Mouse (Mus musculus): ENCODE measurements around the gene Coro1a. TPM values are rescaled to one million over a fixed set of nuclear protein-coding genes. Genes with fewer than 3 reads are reported as not detected.
A peak's percentile ranks its signal among the peaks of the same experiment; 100 is the strongest.
"Not testable (repeated sequence)": the region's sequence is repeated elsewhere in the genome, so short reads cannot be mapped to it uniquely, and the experiment has no call there.

The Coro1a gene
- polyA plus RNA-seq, 1 experiment from 2014 or later, result 42.7 TPM

GRCm38 (mm10) chr7:126693781-126694180 is 13.8 kb downstream of the Coro1a start:
- Histone ChIP-seq H3K36me3 (peaks cover 47% of the 10 kb centered on the region), H3K9me3 (replicated peaks) (no peaks in the 10 kb centered on the region), H3K27me3 (ENCODE audit: low read depth, poor library complexity, severe bottlenecking) (no peaks in the 10 kb centered on the region), H3K4me1 (peaks cover 32% of the 10 kb centered on the region), H3K4me3 (peak overlapping the region; percentile 20; the same call in 1 of the 2 replicates), H3K27ac (replicated peaks) (no peak overlapping the region)
- no peak for DNase-seq (ENCODE audit: low spot score)
- 94% methylated on average over 7 of the region's 7 CpGs for WGBS

DNA sequence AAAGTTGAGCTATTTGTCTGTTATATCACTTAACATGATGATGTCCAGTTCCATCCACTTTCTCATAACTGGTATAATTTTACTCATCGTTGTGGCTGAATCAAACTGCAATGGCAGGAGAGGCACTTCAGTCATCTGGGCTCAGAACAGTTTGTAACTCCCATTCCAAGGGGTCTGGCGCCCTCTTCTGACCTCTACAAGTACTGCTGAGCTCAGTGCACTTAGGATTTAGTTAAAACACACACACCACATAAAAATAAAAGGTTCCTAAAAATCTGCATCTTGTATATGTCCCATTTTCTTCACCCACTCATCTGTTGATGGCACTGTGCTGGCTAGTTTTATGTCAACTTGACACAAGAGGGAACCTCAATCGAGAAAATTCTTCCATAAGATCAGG is 14.3 kb downstream of the Coro1a start:
- Histone ChIP-seq H3K9me3 (replicated peaks) (no peaks in the 10 kb centered on the region), H3K4me3 (peak overlapping the region; percentile 20; the same call in 1 of the 2 replicates), H3K27ac (replicated peaks) (no peak overlapping the region), H3K4me1 (peaks cover 32% of the 10 kb centered on the region), H3K27me3 (ENCODE audit: low read depth, poor library complexity, severe bottlenecking) (no peaks in the 10 kb centered on the region), H3K36me3 (peaks cover 44% of the 10 kb centered on the region)
- 46% methylated on average over 3 of the region's 3 CpGs for WGBS
- DNase-seq (ENCODE audit: low spot score), result peak; percentile 72

GRCm38 (mm10) chr7:126692426-126692825 is 15.2 kb downstream of the Coro1a start:
- no peaks in the 10 kb centered on the region for H3K9me3 ChIP-seq (replicated peaks)
- H3K4me3 ChIP-seq, result no peak overlapping the region
- no peak overlapping the region for H3K27ac ChIP-seq (replicated peaks)
- peaks cover 29% of the 10 kb centered on the region for H3K4me1 ChIP-seq
- no peaks in the 10 kb centered on the region for H3K27me3 ChIP-seq (ENCODE audit: low read depth, poor library complexity, severe bottlenecking)
- no peak for DNase-seq (ENCODE audit: low spot score)
- WGBS, result 95% methylated on average over 26 of the region's 26 CpGs
- peaks cover 36% of the 10 kb centered on the region for H3K36me3 ChIP-seq

- peaks cover 22% of the 10 kb centered on the region for H3K4me1 ChIP-seq
- no peak for DNase-seq (ENCODE audit: low spot score)
- peaks cover 33% of the 10 kb centered on the region for H3K36me3 ChIP-seq
- H3K27ac ChIP-seq (replicated peaks), result no peak overlapping the region
- 77% methylated on average over 5 of the region's 5 CpGs for WGBS
- H3K27me3 ChIP-seq (ENCODE audit: low read depth, poor library complexity, severe bottlenecking), result no peaks in the 10 kb centered on the region
- H3K4me3 ChIP-seq, result no peak overlapping the region
- H3K9me3 ChIP-seq (replicated peaks), result no peaks in the 10 kb centered on the region
These were observed 15.9 kb downstream of the Coro1a start for GRCm38 (mm10) chr7:126691676-126692075.

- H3K4me1 ChIP-seq, result peaks cover 16% of the 10 kb centered on the region
- DNase-seq (ENCODE audit: low spot score), result no peak
- peaks cover 33% of the 10 kb centered on the region for H3K36me3 ChIP-seq
- H3K27me3 ChIP-seq (ENCODE audit: low read depth, poor library complexity, severe bottlenecking), result no peaks in the 10 kb centered on the region
- H3K4me3 ChIP-seq, result no peak overlapping the region
- H3K9me3 ChIP-seq (replicated peaks), result no peaks in the 10 kb centered on the region
- WGBS, result 93% methylated on average over 3 of the region's 3 CpGs
- H3K27ac ChIP-seq (replicated peaks), result no peak overlapping the region
These were observed 16.9 kb downstream of the Coro1a start for GRCm38 (mm10) chr7:126690737-126691136.

DNA sequence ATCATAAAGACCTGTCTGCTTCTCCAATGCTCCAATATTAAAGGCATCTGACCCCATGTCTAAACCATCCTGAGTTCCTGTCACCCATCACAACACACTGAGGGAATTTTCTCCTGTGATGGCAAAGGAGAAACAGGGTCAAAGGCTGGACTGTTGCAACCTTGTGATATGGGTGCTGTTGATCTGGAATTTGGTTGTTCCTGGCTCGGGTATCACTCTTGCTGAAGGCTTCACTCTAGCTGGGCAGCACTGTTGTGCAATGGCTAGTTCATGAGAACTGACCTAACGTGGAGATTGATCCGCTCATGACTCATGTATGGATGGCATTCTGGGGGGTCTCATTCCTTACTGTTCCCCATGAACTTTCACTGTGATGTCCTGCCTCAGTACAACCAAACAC is 18.6 kb downstream of the Coro1a start:
- 83% methylated on average over 3 of the region's 3 CpGs for WGBS

GRCm38 (mm10) chr7:126688156-126688555 is 19.4 kb downstream of the Coro1a start:
- 82% methylated on average over 4 of the region's 4 CpGs for whole genome bisulfite sequencing
- H3K9me3 ChIP-seq (replicated peaks); DNase-seq (ENCODE audit: low spot score); H3K27me3 ChIP-seq (ENCODE audit: low read depth, poor library complexity, severe bottlenecking); H3K27ac ChIP-seq (replicated peaks); H3K4me3 ChIP-seq; H3K4me1 ChIP-seq: not testable (repeated sequence)
- peaks cover 33% of the 10 kb centered on the region for H3K36me3 ChIP-seq

More for the DNA sequence above, 18.6 kb downstream of the Coro1a start:
- Histone ChIP-seq H3K27me3 (ENCODE audit: low read depth, poor library complexity, severe bottlenecking) (no peaks in the 10 kb centered on the region), H3K4me3 (no peak overlapping the region), H3K36me3 (peaks cover 33% of the 10 kb centered on the region), H3K27ac (replicated peaks) (no peak overlapping the region), H3K9me3 (replicated peaks) (no peaks in the 10 kb centered on the region), H3K4me1 (0 out of 2 replicates have a peak, but pooled peaks cover 7% of the 10 kb centered on the region)
- DNase-seq (ENCODE audit: low spot score), result no peak

DNA sequence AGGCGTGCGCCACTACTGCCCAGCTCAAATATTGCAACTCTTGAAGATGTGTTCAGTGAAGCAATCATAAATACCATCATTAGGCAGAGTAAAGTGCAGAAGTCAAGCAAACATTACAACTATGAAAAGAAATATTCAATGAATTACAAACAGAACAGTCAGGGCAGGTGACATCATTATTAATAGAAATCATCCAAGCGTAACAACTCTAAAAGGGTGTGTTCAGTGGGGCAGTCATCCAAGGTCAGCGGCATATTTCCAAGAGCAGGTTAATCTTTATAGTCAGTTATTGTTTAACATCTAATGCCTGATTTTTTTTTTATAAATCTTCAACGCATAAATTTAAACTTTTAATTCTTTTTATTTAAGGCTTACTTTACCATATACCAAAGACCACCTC is 26.4 kb downstream of the Coro1a start:
- no peaks in the 10 kb centered on the region for H3K9me3 ChIP-seq (replicated peaks)
- H3K27ac ChIP-seq (replicated peaks), result no peak overlapping the region
- DNase-seq (ENCODE audit: low spot score), result no peak
- peaks cover 10% of the 10 kb centered on the region; the same call in 1 of the 2 replicates for H3K36me3 ChIP-seq
- no peaks in the 10 kb centered on the region for H3K4me1 ChIP-seq
- 94% methylated on average over 5 of the region's 5 CpGs for WGBS
- H3K4me3 ChIP-seq, result no peak overlapping the region
- no peaks in the 10 kb centered on the region for H3K27me3 ChIP-seq (ENCODE audit: low read depth, poor library complexity, severe bottlenecking)

DNA sequence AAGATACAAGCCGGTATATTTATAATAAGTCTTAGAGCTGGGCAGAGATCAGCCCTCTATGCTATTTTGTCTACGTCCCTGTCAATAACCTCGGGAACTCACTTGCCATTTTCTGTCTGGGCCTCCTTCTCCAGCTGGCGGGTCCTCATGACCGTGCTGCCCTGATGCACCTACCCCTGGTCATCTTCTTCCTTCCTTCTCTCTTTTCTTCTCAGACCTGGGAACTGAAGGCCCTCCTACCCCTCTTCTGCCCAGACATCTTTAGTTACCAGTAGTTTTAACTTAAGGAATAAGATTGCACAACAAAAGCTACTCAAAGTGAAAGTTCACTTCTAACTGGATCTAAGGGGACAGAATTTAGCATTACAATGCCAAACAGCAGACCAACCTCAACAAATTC is 27.9 kb downstream of the Coro1a start:
- H3K4me3 ChIP-seq, result no peak overlapping the region
- 95% methylated on average over 5 of the region's 5 CpGs for whole genome bisulfite sequencing
- no peaks in the 10 kb centered on the region for H3K4me1 ChIP-seq
- H3K9me3 ChIP-seq (replicated peaks), result no peaks in the 10 kb centered on the region
- peaks cover 17% of the 10 kb centered on the region for H3K36me3 ChIP-seq
- H3K27ac ChIP-seq (replicated peaks), result no peak overlapping the region
- no peak for DNase-seq (ENCODE audit: low spot score)
- H3K27me3 ChIP-seq (ENCODE audit: low read depth, poor library complexity, severe bottlenecking), result no peaks in the 10 kb centered on the region

GRCm38 (mm10) chr7:126678545-126679341 is 28.8 kb downstream of the Coro1a start:
- no peaks in the 10 kb centered on the region for H3K9me3 ChIP-seq (replicated peaks)
- WGBS, result 86% methylated on average over 8 of the region's 8 CpGs
- DNase-seq (ENCODE audit: low spot score), result no peak

GRCm38 (mm10) chr7:126676631-126677220 is 30.9 kb downstream of the Coro1a start:
- WGBS, result 88% methylated on average over 4 of the region's 4 CpGs

More at GRCm38 (mm10) chr7:126678545-126679341, 28.8 kb downstream of the Coro1a start:
- Histone ChIP-seq H3K4me3 (no peak overlapping the region), H3K27ac (replicated peaks) (no peak overlapping the region), H3K4me1 (no peaks in the 10 kb centered on the region), H3K36me3 (peaks cover 25% of the 10 kb centered on the region), H3K27me3 (ENCODE audit: low read depth, poor library complexity, severe bottlenecking) (no peaks in the 10 kb centered on the region)

DNA sequence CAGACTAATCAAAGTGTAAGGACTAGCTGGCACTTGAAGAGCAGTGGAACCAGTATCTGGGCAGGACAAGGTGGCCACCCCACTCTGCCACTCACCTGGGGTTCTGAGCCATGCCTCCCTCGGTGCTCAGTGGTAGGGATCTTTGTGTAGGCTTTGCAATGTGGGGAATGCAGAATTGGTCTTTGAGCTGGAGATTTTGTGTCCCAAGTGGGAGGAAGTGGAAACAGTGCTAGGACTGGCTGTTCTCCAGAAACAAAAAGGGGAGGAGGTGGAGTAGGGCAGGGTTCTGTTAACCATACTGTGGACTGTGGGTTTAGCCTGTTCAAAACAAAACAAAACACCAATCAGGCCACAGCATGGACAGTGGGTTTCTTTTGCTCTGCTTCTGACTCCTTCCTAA is 31.4 kb downstream of the Coro1a start, which contains the start of gene Sult1a1:
Gene Sult1a1 (minus strand): TSS at position 226 of the 400 bp plus-strand sequence.
- DNase-seq (ENCODE audit: low spot score), result no peak
- Histone ChIP-seq H3K9me3 (replicated peaks) (no peaks in the 10 kb centered on the region), H3K27me3 (ENCODE audit: low read depth, poor library complexity, severe bottlenecking) (no peaks in the 10 kb centered on the region), H3K36me3 (peaks cover 49% of the 10 kb centered on the region), H3K27ac (replicated peaks) (no peak within 1 kb of the TSS), H3K4me1 (no peaks in the 10 kb centered on the region), H3K4me3 (no peak within 1 kb of the TSS)
- 89% methylated on average over 1 of the region's 1 CpGs for WGBS

More at GRCm38 (mm10) chr7:126676631-126677220, 30.9 kb downstream of the Coro1a start:
- no peaks in the 10 kb centered on the region for H3K4me1 ChIP-seq
- H3K27ac ChIP-seq (replicated peaks), result no peak overlapping the region
- H3K4me3 ChIP-seq, result no peak overlapping the region
- H3K9me3 ChIP-seq (replicated peaks), result no peaks in the 10 kb centered on the region
- DNase-seq (ENCODE audit: low spot score), result no peak
- H3K27me3 ChIP-seq (ENCODE audit: low read depth, poor library complexity, severe bottlenecking), result no peaks in the 10 kb centered on the region
- H3K36me3 ChIP-seq, result peaks cover 43% of the 10 kb centered on the region

GRCm38 (mm10) chr7:126675104-126675503 is 32.5 kb downstream of the Coro1a start:
- Histone ChIP-seq H3K9me3 (replicated peaks) (no peaks in the 10 kb centered on the region), H3K27ac (replicated peaks) (no peak overlapping the region), H3K36me3 (peaks cover 60% of the 10 kb centered on the region), H3K4me3 (no peak overlapping the region), H3K4me1 (no peaks in the 10 kb centered on the region), H3K27me3 (ENCODE audit: low read depth, poor library complexity, severe bottlenecking) (no peaks in the 10 kb centered on the region)
- WGBS, result 96% methylated on average over 8 of the region's 8 CpGs
- DNase-seq (ENCODE audit: low spot score), result no peak
